Mouse (Mus musculus) 3T3-L1 (cell line): ENCODE results near the gene Lef1.
A peak's percentile ranks its signal among the peaks of the same experiment; 100 is the strongest.

ENCODE experiments used
- DNase-seq: peaks from one replicate; pipeline ENCODE4 v3.0.0-alpha.2; 2015; ENCODE audit warnings: low read depth, low spot score

The Lef1 gene

GRCm38 (mm10) chr3:131107301-131108093 lies 2.8 kb upstream of the Lef1 start:
- no peak for DNase-seq

GRCm38 (mm10) chr3:131108094-131108653 lies 2.1 kb upstream of the Lef1 start:
- no peak for DNase-seq

- DNase-seq: no peak
Observed at GRCm38 (mm10) chr3:131109066-131109685, 1.1 kb upstream of the Lef1 start.

- DNase-seq: no peak
Observed at GRCm38 (mm10) chr3:131109686-131110070, 593 bp upstream of the Lef1 start.

GRCm38 (mm10) chr3:131111151-131111850 lies 1.0 kb downstream of the Lef1 start:
- peak; percentile 49 for DNase-seq

GRCm38 (mm10) chr3:131111851-131112572 lies 1.7 kb downstream of the Lef1 start:
- peak; percentile 71 for DNase-seq

- no peak for DNase-seq
Observed at GRCm38 (mm10) chr3:131112573-131112955, 2.3 kb downstream of the Lef1 start.

GRCm38 (mm10) chr3:131113029-131113428 lies 2.8 kb downstream of the Lef1 start:
- no peak for DNase-seq

GRCm38 (mm10) chr3:131116116-131116515 lies 5.8 kb downstream of the Lef1 start:
- no peak for DNase-seq

- no peak for DNase-seq
Observed at GRCm38 (mm10) chr3:131117352-131117751, 7.1 kb downstream of the Lef1 start.

GRCm38 (mm10) chr3:131117883-131118282 lies 7.6 kb downstream of the Lef1 start:
- DNase-seq: no peak

GRCm38 (mm10) chr3:131119435-131119834 lies 9.2 kb downstream of the Lef1 start:
- no peak for DNase-seq

GRCm38 (mm10) chr3:131123501-131123900 lies 13.2 kb downstream of the Lef1 start:
- no peak for DNase-seq

- no peak for DNase-seq
Observed at GRCm38 (mm10) chr3:131125873-131126272, 15.6 kb downstream of the Lef1 start.

- DNase-seq: no peak
Observed at GRCm38 (mm10) chr3:131126438-131126837, 16.2 kb downstream of the Lef1 start.

- DNase-seq: no peak
Observed at GRCm38 (mm10) chr3:131134003-131134402, 23.7 kb downstream of the Lef1 start.

GRCm38 (mm10) chr3:131135434-131135833 lies 25.2 kb downstream of the Lef1 start:
- no peak for DNase-seq

GRCm38 (mm10) chr3:131136455-131136854 lies 26.2 kb downstream of the Lef1 start:
- no peak for DNase-seq

GRCm38 (mm10) chr3:131137119-131137781 lies 27.0 kb downstream of the Lef1 start:
- no peak for DNase-seq

- DNase-seq: no peak
Observed at GRCm38 (mm10) chr3:131138224-131138623, 28.0 kb downstream of the Lef1 start.

- no peak for DNase-seq
Observed at GRCm38 (mm10) chr3:131138797-131139196, 28.5 kb downstream of the Lef1 start.
